Mouse (Mus musculus): ENCODE measurements around the gene Src. TPM values are rescaled to one million over a fixed set of nuclear protein-coding genes. Genes with fewer than 3 reads are reported as not detected.
A peak's percentile ranks its signal among the peaks of the same experiment; 100 is the strongest.

Src gene
- total and polyA plus RNA-seq, 3 experiments = 12.6 to 28.4 (median 22.7) TPM

GRCm38 (mm10) chr2:157437123-157437522 is 18.9 kb downstream of the Src start:
- no peak for DNase-seq

GRCm38 (mm10) chr2:157441363-157441762 is 23.1 kb downstream of the Src start:
- DNase-seq = no peak

DNA sequence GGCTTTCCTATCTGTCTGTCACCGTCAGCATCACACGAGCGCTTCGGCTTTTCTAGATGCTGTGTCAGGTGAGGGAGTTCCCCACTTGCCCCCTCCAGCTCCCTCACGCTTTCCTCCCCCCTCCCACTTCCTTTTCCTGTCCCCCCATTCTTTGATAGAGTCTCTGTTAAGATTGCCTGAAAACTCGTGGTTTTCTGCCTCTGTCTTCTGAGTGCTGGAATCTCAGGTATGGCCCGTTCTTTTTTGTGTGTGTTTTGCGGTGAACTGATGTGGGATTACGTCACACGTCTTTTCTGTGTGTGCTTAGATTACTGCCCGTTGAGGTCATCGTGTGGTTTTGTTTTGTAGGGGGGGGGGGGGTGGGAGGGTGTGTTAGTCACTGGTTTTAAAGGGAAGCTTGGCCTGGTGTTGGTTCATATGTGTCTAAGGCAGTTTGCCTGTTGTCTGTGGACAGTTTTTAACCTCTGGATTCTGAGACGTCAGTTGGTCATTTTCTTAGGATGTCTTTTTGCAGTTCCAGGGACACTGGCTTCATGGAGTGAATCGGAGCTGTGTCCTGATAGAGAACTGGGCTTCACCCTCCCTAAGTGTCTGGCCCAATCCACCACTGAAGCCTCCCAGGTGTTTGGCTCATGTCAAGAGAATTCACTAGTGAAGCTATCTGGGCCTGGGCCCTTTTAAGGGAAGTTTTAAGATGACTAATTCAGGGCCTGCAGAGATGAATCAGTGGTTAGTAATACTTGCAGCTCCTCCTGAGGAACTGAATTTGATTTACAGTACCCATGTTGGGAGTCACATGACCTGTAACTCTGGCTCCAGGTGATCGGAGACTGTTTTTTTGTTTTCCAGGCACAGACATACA is 29.3 kb downstream of the Src start:
- no peak for DNase-seq

DNA sequence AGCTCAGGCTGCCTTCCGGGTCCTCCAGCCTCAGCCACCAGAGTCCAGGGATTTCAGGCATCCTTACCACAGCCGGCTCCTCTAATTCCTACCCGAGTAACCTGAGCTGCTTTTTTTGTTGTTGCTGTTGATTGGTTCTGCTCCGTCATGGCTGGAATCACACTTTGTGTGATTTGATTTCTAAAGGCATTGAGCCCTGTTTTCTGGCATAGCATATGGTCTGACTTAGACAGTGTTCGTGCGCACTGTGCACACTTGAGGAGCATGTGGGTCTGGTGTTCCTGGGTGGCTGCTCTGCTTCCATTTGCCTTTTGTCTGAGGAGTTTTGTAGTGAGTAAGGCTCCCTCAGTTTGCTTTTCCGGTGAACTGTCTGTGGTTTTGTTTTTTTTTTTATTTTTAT is 30.1 kb downstream of the Src start:
- no peak for DNase-seq

DNA sequence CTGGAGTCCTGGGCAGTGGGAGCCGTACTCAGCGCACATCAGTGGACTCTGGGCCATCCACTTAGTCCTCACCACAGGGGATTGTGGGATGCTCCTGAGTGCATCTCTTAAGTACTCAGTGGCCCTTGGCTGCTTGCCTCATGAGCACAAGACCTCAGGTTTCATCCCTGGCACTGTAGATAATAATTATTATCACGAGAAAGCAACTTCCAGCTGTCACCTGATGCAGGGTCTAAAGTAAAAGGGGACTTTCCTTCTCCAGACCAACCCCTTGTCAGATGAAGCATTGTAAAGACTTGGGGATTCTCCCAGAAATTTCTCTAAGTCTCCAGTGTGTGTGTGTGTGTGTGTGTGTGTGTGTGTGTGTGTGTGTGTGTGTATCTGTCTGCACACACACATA is 32.7 kb downstream of the Src start:
- DNase-seq = no peak

- no peak for DNase-seq
Observed at GRCm38 (mm10) chr2:157451372-157452040, 33.3 kb downstream of the Src start.

GRCm38 (mm10) chr2:157457100-157457806 is 39.0 kb downstream of the Src start:
- peak; percentile 96 for DNase-seq

GRCm38 (mm10) chr2:157458472-157458871 is 40.2 kb downstream of the Src start:
- peak; percentile 67 for DNase-seq

- no peak for DNase-seq
Observed at GRCm38 (mm10) chr2:157459736-157460135, 41.5 kb downstream of the Src start.

- DNase-seq = no peak
Observed at GRCm38 (mm10) chr2:157462776-157463710, 44.8 kb downstream of the Src start.

GRCm38 (mm10) chr2:157463887-157464745 is 45.9 kb downstream of the Src start:
- no peak for DNase-seq

- DNase-seq = no peak
Observed at GRCm38 (mm10) chr2:157464746-157465126, 46.5 kb downstream of the Src start.

- no peak for DNase-seq
Observed at GRCm38 (mm10) chr2:157466836-157467235, 48.6 kb downstream of the Src start.

GRCm38 (mm10) chr2:157468130-157468796 is 50.0 kb downstream of the Src start:
- no peak for DNase-seq

DNA sequence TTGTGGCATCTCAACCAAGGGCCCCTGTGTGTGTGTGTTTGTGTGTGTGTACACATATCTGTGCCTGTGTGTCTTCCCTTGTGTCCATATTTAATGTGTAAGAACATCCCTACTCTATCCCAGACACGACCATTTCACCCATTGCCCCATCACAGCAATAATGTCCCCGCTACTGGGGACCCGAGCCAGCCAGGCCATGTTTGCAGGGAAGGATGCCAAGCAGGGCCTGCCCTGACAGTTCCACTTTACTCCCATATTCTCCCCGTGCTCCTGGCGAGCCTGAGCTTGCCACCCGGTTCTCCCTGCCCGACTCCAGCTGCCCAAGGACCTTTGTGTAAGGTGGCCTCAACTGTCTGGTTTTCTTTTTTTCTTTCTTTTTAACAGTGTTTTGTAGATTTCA is 53.0 kb downstream of the Src start:
- peak; percentile 34 for DNase-seq

DNA sequence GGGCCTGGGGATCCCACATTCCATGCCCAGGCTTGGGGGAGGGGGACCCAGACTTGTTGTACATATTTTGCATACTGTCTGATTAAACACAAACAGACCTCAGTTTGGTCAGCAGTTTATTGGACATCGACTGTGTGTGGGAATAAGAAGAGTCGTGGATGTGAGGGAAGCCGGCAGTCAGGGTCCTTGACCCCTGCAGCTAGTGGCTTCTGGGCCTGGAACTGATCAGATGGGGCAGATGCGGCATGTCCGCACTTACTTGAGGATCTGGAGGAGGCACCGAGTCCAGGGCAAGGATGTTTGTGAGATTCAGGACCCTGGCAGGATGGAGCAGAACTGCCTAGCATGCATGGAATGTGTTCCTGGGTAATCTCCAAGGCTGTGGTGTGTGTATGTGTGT is 53.5 kb downstream of the Src start:
- no peak for DNase-seq

DNA sequence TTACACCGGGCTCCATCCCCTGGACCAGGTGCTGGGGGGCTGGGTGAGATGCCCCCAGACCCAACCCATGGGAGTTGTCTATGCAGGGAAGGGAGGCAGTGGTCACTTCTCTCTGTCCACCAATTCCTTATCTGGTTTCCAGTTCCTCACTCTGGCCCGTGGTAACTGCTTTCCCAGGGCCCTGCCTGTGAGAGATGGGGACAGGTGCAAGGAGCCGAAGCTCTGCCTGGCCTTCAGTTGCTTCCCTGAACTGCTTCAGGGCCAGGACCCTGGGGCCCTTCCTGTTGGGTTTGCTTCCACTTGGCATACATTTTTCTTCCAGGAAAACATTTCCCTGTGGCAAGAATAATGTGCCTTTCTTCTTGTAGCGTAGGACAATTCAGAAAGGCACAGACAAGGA is 54.2 kb downstream of the Src start:
- DNase-seq = no peak

DNA sequence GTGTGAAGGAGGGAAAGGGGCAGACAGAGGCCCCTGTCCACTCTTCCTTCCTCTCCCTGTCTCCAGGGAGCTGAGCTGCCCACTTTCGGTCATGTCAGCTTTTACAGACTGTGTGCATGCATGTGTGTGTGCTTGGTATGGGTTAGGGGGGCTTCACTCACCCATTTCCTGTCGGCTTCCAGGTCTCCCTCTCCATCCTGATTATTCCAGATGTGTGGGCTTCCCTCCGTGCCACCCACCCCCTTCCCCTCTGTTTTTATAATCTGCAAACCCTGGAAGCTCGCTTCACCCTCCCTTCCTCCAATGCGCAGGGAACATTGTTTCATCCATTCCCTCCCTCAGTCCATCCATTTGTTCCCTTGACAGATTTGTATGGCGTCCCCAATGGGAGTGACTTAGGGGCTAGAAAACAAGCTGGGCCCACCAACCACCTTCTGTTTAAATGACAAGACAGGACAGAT is 56.1 kb downstream of the Src start:
- no peak for DNase-seq

- no peak for DNase-seq
Observed at GRCm38 (mm10) chr2:157475437-157476379, 57.5 kb downstream of the Src start.
